Mouse (Mus musculus) intestine, embryonic 14.5 days (tissue): ENCODE data around the gene Ugt1a8. TPM values are rescaled to one million over a fixed set of nuclear protein-coding genes. Genes with fewer than 3 reads are reported as not detected.

ENCODE experiments used
- ATAC-seq: fragments of 200-750 bp; cut with Nextera tagmentation; replicated peaks from 2 replicates; pipeline ENCODE4 v1.8.0; 2017; ENCODE audit warnings: low read depth, moderate number of reproducible peaks, moderate TSS enrichment, moderate library complexity; ENCODE audit not compliant: low FRiP score, low TSS enrichment
- DNase-seq: peaks from one replicate; pipeline ENCODE4 v3.0.0-alpha.2; 2018; ENCODE audit warnings: low spot score
- H3K27ac ChIP-seq: fragments of 300-500 bp; sonication (generic); 2 replicates; pipeline ENCODE4 v1.5.1; 2014; ENCODE audit warnings: low read depth, mild to moderate bottlenecking, control low read depth
- H3K27me3 ChIP-seq: fragments of 300-500 bp; sonication (generic); replicated peaks from 2 replicates; pipeline ENCODE4 v1.6.1; 2014; ENCODE audit warnings: low read length, control low read depth; ENCODE audit not compliant: control insufficient read depth, insufficient read depth
- H3K36me3 ChIP-seq: fragments of 300-500 bp; sonication (generic); 2 replicates; pipeline ENCODE4 v1.6.1; 2014; ENCODE audit warnings: low read length, control low read depth; ENCODE audit not compliant: control insufficient read depth, insufficient read depth
- H3K4me1 ChIP-seq: fragments of 300-500 bp; sonication (generic); replicated peaks from 2 replicates; pipeline ENCODE4 v1.6.1; 2014; ENCODE audit warnings: low read length, control low read depth, mixed read lengths; ENCODE audit not compliant: control insufficient read depth, insufficient read depth
- H3K4me2 ChIP-seq: fragments of 300-500 bp; sonication (generic); 2 replicates; pipeline ENCODE4 v1.6.1; 2014; ENCODE audit warnings: low read length
- H3K4me3 ChIP-seq: fragments of 300-500 bp; sonication (generic); 2 replicates; pipeline ENCODE4 v1.5.1; 2014; ENCODE audit warnings: low read depth, low read length, control low read depth, mixed read lengths
- H3K9ac ChIP-seq: fragments of 300-500 bp; sonication (generic); 2 replicates; pipeline ENCODE4 v1.6.1; 2014; ENCODE audit warnings: mild to moderate bottlenecking, low read length
- H3K9me3 ChIP-seq: fragments of 300-500 bp; sonication (generic); 2 replicates; pipeline ENCODE4 v1.6.1; 2016; ENCODE audit warnings: low read length, control low read depth; ENCODE audit not compliant: control insufficient read depth
- WGBS: fragments of 180-500 bp; shearing (Covaris S2); extraction: QIAGEN DNeasy Blood & Tissue Kit; methylation state at CpG from one replicate; pipeline ENCODE4 v1.1.7; 2014; 5-methylcytosine and 5-hydroxymethylcytosine counted together
- polyA plus RNA-seq: library from polyadenylated mRNA; unstranded; fragments of >200 nt; fragmentation: Nextera tagmentation; extraction: Ambion mirVana; gene quantifications from 2 replicates; pipeline ENCODE4 v1.2.1, GENCODE M21; 2014

Ugt1a8 gene
- polyA plus RNA-seq, 1 experiment from 2014 or later, result not detected

DNA sequence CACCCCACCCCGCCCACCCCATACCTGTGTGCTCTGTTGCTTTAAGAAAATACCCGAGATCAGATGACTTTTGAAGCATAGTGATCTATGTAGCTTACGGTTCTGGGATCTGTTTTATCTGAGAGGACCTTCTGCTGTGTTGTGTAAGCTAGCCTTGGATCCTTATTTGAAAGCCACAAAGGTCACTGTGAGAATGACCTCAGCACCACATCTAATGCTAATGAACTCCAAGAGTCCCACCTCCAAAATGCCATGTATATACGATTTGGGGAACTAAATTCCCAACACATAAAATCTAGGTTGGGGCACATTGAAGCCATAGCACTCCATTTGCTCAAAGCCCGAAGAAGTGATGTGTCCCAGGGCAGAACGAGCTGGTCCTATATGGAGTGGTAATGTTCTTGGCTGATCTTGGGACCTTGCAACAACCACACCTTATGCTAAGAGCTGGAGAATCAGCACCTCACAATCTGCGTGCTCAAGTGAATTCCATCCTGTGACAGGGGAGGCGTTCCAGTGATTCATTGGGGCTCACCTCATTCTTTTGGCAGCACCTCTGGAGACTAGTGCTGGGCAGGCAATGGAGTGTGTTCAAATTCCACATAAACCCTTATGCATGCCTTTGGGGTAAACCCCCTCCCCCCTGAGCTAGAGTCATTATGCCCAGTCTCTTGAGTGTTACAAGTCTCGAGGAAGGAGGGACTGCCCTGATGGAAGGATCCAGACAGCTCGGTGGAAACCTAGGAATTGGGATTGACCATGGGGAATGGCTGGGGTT is 169.5 kb downstream of the Ugt1a8 start:
- Histone ChIP-seq H3K4me2 (no peak overlapping the region), H3K27me3 (no peaks in the 10 kb centered on the region), H3K4me3 (no peak overlapping the region), H3K27ac (no peak overlapping the region), H3K9me3 (peaks cover 33% of the 10 kb centered on the region), H3K36me3 (peaks cover 27% of the 10 kb centered on the region), H3K9ac (no peak overlapping the region), H3K4me1 (no peaks in the 10 kb centered on the region)
- 77% methylated on average over 10 of the region's 10 CpGs for WGBS
- no peak for ATAC-seq
- DNase-seq, result no peak

DNA sequence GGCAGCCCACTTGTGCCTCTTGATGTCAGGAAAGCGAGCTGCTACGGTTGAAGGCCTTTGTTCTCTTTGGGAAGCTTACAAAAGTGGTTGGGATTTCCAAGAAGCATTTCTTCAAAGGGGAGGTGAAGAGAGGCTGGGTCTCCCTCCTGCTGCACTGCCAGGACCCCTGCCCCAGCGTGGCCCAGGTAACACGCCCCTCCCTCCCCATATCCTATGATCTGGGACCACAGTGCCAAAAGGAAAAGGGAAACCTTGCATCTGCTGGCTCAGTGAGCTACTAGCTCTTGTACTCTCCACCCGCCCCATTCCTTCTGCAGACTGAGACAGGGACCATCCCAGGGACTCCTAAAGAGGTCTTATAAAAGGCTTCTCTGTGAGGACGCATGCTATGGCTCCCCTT is 170.1 kb downstream of the Ugt1a8 start:
- ATAC-seq, result no peak
- Histone ChIP-seq H3K9me3 (peaks cover 29% of the 10 kb centered on the region), H3K9ac (no peak overlapping the region), H3K27me3 (no peaks in the 10 kb centered on the region), H3K4me1 (no peaks in the 10 kb centered on the region; the same call in 1 of the 2 replicates), H3K4me2 (no peak overlapping the region), H3K4me3 (no peak overlapping the region), H3K36me3 (peaks cover 33% of the 10 kb centered on the region), H3K27ac (no peak overlapping the region)
- DNase-seq, result no peak
- 81% methylated on average over 6 of the region's 6 CpGs for WGBS

DNA sequence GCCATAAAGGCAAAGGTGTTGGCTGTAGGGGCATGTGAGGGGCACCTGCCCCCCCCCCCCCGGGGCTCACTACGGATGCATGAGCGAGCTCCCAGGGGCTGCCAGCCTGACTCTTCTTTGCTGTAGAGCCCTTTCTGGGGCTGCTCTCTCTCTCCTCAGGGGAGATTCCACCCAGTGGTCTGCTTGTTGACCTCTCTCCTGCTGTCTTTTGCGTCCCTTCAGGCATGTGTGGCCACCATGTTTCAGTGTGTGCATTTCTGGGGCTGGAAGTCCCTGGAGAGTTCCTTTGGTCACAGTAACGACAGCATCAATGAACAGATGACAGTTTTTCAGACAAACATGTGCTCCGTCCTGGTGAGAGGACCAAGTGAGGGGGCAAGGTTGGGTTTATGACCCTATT is 170.7 kb downstream of the Ugt1a8 start:
- Histone ChIP-seq H3K4me2 (no peak overlapping the region), H3K4me3 (no peak overlapping the region), H3K27me3 (no peaks in the 10 kb centered on the region), H3K4me1 (no peaks in the 10 kb centered on the region; the same call in 1 of the 2 replicates), H3K9me3 (peaks cover 25% of the 10 kb centered on the region), H3K36me3 (peaks cover 40% of the 10 kb centered on the region), H3K27ac (no peak overlapping the region), H3K9ac (no peak overlapping the region)
- WGBS, result 71% methylated on average over 6 of the region's 6 CpGs
- ATAC-seq (no peak), DNase-seq (no peak)

DNA sequence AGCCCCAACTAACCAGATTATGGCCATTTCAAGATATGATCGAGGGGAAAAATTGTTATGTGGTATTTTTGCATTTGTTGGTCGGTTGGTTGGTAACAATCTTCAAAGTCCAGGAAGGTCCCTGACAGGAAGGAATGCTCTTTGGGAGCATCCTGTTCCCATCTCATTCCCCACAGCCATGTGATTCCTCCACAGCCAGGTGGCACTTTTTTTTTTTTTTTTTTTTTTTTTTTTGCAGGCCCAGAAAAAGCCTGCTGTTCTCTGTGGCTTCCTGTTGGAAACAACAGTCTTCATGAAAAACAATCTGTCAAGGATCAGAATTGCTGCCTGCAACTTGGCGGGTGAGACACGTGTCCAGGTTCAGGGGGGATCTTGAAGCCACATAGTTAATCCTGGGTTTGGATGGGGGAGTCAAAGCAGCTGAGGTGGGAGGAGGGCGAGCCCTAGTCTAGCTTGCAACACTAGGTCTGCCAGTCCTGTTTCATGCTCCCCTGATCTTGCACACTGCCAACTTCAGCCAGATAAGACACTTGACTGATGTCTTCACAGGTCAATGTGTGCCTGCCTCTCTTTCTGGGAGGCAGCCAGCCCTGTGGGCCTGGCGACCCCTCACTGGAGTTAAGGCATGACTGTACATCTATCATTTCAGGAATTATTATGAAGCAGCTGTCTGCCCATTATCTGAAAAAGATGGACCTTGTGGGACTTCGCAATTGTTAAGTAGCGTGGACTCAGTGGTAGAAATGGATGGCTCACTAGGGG is 171.4 kb downstream of the Ugt1a8 start:
- Histone ChIP-seq H3K36me3 (peaks cover 47% of the 10 kb centered on the region), H3K4me3 (no peak overlapping the region), H3K9me3 (peaks cover 25% of the 10 kb centered on the region), H3K4me2 (no peak overlapping the region), H3K27me3 (no peaks in the 10 kb centered on the region), H3K27ac (no peak overlapping the region), H3K4me1 (no peaks in the 10 kb centered on the region; the same call in 1 of the 2 replicates), H3K9ac (no peak overlapping the region)
- 68% methylated on average over 8 of the region's 8 CpGs for WGBS
- DNase-seq (no peak), ATAC-seq (no peak)

DNA sequence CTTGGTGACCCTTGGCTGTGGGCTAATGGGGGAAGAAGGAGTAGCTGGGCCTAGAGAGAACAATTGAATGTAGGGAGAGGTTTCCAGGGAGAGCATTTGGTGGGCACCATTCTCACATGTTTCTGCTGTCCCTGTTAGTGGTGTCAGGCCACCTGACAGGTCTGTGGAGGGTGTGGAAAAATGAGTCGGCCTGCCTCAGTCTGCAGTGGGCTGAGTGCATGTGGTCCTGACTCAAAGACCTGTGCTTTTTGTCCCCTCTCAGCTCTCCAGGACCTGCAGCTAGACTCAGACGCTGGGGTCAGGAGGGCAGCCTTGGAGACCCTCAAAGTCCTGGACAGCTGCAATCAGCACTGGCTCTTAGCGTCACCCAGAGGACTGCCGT is 172.0 kb downstream of the Ugt1a8 start:
- WGBS, result 79% methylated on average over 4 of the region's 4 CpGs
- H3K27me3 ChIP-seq, result no peaks in the 10 kb centered on the region
- H3K9ac ChIP-seq, result no peak overlapping the region
- peaks cover 25% of the 10 kb centered on the region for H3K9me3 ChIP-seq
- H3K4me3 ChIP-seq, result no peak overlapping the region
- no peak overlapping the region for H3K4me2 ChIP-seq
- no peak overlapping the region for H3K27ac ChIP-seq
- H3K4me1 ChIP-seq, result no peaks in the 10 kb centered on the region; the same call in 1 of the 2 replicates
- H3K36me3 ChIP-seq, result peaks cover 53% of the 10 kb centered on the region
- ATAC-seq (no peak; the same call in 1 of the 2 replicates), DNase-seq (no peak)

DNA sequence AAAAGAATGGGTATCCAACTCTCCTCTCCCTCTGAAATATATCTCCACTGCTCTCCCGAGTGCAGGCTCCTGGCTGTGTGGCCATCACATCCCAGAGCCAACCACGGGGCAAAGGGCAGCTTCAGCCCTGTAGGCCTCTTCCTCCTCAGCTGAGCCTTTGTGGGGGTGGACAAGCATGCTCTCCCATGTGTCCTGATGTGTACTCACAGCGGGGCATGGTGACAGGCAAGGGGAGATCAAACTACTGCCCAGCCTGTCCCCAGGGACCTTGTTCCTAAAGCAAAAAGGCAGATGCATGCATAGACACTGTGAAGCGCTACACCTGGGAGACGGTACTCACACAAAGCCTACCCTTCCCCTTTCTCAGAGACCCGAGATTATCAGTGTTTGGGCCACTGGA is 172.5 kb downstream of the Ugt1a8 start:
- H3K4me2 ChIP-seq, result no peak overlapping the region
- no peak overlapping the region for H3K4me3 ChIP-seq
- H3K27ac ChIP-seq, result no peak overlapping the region
- H3K4me1 ChIP-seq, result no peaks in the 10 kb centered on the region; the same call in 1 of the 2 replicates
- H3K27me3 ChIP-seq, result no peaks in the 10 kb centered on the region
- DNase-seq, result no peak
- H3K36me3 ChIP-seq, result peaks cover 58% of the 10 kb centered on the region
- ATAC-seq, result no peak
- no peak overlapping the region for H3K9ac ChIP-seq
- WGBS, result 79% methylated on average over 6 of the region's 6 CpGs
- H3K9me3 ChIP-seq, result peaks cover 21% of the 10 kb centered on the region

DNA sequence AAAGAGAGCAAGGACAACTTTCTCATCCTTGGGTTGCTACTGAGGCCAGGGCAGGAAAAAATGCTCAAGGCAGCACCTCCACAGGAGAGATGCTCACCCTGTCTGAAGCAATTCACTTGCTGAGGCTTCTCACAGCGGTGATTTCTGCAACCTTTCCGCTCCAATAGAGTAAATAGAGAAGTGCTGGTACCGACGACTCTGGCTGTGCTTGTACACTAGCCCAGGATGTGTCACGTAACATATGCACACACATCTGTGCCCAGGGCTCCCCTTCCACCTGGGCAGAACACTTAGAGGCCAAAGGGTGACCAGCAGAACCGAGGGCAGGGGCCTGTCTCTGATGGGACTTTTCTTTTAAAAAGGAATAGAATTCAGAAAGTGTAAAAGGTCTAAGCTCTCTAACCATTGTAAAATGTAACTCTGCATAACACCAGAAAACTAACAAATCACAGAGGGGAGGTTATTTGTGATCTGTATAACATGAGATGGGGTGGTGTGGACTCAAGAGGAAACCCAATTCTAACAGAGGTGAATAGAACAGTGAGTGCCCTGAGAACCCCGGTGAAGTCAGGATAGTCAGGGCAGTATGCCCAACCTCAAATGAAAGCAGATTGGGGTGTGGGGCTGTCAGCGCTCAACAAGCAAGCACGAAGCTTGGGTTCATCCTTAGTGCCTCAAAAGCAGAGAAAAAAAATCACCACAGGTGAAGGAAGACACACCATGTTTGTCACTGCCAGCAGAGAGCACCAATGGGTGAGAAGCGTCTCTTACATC is 173.2 kb downstream of the Ugt1a8 start:
- Histone ChIP-seq H3K9ac (no peak overlapping the region), H3K4me2 (no peak overlapping the region), H3K27ac (no peak overlapping the region), H3K36me3 (peaks cover 65% of the 10 kb centered on the region), H3K4me1 (no peaks in the 10 kb centered on the region; the same call in 1 of the 2 replicates), H3K27me3 (no peaks in the 10 kb centered on the region), H3K4me3 (no peak overlapping the region), H3K9me3 (peaks cover 15% of the 10 kb centered on the region)
- WGBS, result 83% methylated on average over 10 of the region's 10 CpGs
- no peak for ATAC-seq
- no peak for DNase-seq

DNA sequence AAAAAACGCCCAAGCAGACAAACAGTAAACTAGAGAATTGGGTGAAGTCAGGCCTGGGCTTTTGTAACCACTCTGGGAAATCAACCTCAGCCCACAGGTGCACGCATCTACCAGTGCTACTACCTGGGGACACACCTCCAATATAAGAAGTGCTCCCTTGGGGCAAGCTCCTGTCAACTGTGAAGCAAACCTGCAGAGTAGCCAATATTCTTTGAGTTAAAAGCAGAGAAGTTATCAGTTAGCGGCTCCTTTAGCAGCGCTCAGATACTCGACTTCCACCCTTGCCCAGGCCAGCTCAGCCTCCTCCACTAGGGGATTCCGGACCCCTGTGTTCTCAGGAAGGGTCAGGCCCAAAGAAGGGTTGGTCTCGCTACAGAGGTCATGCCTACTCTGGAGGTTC is 174.1 kb downstream of the Ugt1a8 start:
- peaks cover 6% of the 10 kb centered on the region for H3K9me3 ChIP-seq
- no peak overlapping the region for H3K9ac ChIP-seq
- WGBS, result 84% methylated on average over 7 of the region's 7 CpGs
- peaks cover 74% of the 10 kb centered on the region for H3K36me3 ChIP-seq
- no peaks in the 10 kb centered on the region for H3K27me3 ChIP-seq
- ATAC-seq (no peak), DNase-seq (no peak)
- H3K4me2 ChIP-seq, result no peak overlapping the region
- no peak overlapping the region for H3K4me3 ChIP-seq
- no peaks in the 10 kb centered on the region; the same call in 1 of the 2 replicates for H3K4me1 ChIP-seq
- no peak overlapping the region for H3K27ac ChIP-seq
